Mouse (Mus musculus) common myeloid progenitor, adult 5-6 weeks (primary cell): ENCODE measurements at regions not wholly inside any gene's neighbourhood (a gene's known extent, or its start where the extent isn't known, plus 50 kb on each side); places are given as distances from the start of the nearest gene placed in this dataset.
"Not testable (repeated sequence)": the region's sequence is repeated elsewhere in the genome, so short reads cannot be mapped to it uniquely, and the experiment has no call there.

Source experiments
- ATAC-seq: replicated peaks from 2 replicates; pipeline ENCODE4 v1.8.0; 2016; ENCODE audit warnings: low read depth, mild to moderate bottlenecking, moderate TSS enrichment, inconsistent platforms; ENCODE audit not compliant: poor library complexity, severe bottlenecking

- ATAC-seq, result no peak
These were observed 55.3 kb downstream of the Actbl2 start for GRCm38 (mm10) chr13:111309848-111310692.

- ATAC-seq, result no peak
These were observed 55.9 kb downstream of the Actbl2 start for GRCm38 (mm10) chr13:111310693-111311045.

- not testable (repeated sequence) for ATAC-seq
These were observed 58.7 kb downstream of the Actbl2 start for GRCm38 (mm10) chr13:111313506-111313905.

DNA sequence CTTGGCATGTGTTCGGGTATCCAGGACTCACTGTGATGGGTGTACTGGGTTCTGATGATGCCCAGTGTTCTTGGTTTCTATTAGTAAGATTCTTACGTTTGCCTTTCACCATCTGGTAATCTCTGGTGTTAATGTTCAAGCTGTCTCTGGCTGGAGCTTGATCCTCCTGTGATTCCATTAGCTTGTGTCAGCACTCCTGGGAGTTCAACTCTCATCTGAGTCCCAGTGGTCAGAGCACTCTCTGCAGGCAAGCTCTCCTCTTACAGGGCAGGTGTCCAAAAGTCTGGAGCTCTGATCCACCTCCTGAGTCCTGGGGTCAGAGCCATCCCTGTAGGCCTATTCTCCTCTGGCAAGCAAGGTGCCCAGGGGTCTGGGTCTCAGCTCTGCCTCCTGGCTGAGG, 63.1 kb downstream of the Actbl2 start:
- not testable (repeated sequence) for ATAC-seq

DNA sequence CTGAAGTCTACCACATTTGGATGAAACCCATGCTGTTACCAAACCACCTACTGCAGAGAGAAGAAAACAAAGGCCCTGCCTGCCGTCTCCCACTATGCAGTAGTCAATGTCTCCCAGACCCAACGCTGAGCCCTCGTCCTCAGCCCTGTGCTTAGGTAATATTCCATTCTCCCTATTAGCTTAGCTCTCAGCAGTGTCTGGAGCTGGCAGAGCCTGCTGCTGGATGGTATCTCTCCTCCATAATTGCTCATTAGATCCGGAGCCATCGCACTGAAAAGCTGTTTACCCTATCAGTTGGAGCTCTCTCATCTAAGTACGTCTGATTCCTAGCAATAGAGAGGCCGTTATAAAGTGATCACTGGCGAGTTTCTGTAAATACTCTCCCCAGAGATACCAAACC, 68.4 kb downstream of the Actbl2 start:
- no peak for ATAC-seq

GRCm38 (mm10) chr13:111326096-111326665, 71.4 kb downstream of the Actbl2 start:
- ATAC-seq, result no peak

DNA sequence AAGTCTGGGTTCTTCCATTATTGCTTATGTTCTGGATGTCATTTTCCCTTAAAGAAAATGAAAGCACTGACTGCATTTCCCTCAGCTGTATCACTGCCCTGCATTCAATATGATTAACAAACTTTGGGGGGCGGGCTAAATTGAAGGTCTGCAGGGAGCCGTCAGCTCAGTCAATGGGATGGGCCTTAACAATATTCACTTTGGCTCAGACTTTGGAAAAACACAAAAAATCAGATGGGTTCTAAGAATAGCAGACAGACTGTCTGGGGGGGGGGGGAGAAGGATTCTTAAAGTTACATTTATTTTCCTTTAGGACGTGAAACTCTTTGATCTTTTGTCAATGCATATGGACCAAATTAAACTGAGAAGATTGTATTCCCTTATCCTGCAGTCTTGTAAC, 78.2 kb downstream of the Actbl2 start:
- no peak for ATAC-seq

DNA sequence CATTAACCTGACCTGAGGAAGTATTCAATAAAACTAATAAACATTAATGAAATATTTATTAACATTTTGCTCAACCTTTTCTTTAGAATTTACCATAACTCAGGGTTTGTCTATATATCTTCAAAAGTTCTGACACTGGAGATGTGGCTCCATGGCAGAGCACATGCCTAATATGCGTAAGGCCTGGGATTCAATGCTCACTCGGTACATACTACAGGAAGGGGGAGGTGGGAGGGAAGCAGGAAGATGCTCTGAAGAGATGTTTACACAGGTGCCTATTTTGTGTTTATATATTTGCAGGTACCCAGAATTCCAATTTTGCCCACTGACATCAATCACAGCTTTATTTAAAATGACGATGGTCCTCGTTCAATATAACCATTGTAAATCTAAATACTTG, 79.0 kb downstream of the Actbl2 start:
- no peak for ATAC-seq

DNA sequence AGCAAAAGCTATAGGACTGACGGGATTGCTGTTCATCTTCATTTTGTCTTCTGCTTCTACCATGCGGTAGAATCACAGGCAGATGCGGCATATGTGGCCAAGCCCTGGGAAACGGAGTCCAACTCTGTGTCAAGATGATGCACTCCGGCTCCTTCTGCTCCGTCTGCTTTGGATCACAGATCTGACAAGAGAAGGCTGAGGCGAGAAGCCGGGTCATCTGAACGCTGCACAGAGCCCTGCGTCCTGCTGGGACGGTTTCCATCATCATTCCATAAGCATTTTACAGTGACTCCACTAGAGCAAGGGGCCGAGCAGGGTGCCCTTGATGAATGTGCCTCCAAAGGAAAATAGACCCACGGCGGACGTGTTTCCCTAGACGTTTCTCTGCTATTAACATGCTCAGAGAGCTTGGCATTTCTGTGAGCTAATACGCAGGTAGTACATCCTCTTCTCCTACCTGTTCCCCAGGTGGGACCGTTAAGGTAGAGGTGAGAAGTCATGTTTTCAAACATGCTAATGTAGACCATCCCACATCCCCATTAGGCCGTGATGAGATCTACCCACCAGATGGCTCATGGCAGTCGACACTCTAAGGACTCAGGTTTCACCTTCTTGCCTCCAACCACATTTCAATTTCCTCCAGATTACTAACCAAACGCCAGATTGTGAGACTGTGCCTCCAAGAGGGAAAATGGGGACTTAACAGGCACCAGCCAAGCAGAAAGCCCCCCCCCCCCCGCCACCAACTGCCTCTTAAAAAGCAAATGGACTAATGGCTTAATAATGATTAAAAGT, 79.6 kb downstream of the Actbl2 start:
- ATAC-seq, result no peak

DNA sequence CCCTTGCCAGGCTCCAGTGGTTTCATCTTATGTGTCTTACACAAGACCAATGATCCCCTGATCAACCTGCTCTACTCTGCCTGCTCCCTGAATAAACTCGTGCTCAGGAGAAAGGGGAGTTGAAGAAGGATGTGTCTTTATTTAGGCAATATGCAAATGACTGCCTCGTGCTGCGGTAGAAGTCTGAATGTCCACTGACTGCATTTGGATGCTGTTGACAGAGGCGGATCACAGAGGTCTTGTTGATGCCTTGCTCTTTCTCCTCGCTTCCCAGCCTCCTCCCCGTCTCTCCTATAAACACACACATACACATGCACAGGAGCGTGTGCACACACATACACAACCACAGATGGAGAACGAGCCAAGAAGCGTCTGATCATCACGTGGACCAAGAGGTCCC, 90.2 kb downstream of the Actbl2 start:
- ATAC-seq, result no peak

DNA sequence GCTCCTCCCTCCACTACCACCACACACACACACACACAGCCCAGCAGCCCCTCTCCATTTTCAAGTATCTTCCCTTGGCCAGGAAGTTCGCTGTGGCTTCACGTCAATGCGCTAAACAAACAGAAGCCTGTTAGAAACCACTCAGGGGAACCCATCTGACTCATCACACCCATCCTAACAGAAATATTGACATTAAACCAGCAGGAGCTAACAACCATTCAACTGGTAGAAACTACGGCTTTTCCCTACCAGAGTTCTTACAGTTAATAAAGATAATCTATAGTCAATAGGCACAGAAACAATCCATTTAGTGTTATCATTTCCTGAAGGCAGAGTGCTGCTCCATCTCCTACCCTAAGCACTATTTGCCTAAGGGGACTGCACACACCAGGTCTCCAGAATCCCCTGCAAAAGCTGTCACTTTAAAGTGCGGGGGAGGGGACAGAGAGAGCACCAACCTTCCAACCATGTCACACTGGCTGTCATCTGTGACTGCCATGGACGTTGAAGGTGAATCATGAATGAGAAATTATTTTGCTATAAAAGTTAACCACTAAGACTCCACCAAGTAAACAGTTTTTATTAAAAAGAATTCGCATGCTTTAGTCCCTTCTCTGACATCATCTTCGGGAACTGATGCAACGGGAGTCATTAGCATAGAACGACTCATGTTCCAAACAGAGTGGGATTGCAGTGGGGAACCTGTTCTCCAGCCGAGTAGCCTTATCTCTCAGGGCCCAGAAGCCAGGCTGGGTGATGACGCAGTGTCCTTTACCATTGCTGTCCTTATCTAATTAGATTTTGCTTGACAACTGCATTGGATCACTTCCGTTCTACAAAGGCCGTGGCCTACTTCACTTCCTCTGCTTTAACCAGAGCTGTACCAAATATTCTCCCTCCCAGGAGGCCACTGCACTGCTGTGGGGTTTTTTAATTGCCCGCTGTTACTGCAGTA, 91.0 kb downstream of the Actbl2 start:
- ATAC-seq, result peak; percentile 92

DNA sequence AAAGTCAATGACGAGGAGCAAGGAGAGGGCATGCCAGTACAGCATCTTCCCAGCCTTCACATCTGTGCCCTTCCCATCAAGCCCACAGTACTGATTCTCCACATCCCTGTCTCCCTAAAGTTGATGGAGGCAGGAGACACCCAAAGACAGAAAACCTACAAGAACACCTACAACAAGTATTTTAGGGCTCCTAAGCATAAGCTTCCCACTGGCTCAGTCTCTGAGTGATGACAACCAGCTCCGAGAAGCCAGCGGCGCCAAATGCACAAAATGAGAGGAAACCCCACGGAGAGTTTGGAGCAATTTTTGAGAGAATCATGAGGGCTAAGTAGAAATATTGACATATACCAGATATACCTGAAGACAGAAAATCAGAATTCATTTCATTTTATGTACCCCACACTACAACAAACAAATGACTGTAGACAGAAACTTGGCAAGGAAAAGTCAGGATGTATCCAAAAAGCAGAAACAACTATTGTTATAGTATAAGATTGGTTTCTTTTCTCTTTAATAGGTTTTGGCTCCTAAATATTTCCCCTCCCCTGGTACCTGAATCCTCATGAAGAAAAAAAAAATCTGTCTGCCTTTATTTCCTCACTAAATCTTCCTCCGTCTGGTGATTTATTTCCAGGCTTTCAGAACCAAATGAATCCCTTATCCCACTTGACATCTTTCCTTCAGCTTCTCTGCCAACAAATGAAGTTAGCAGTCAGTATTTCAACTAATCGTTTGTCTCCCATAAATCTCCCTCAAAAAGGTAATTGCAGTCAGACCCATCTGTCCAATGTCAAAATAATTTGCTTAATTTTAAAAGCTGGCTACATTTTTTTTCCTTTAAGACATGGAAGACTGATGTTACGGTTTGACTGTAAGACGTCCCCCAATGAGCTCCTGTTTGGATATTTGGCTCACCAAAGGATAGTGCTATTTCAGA, 102.0 kb downstream of the Actbl2 start:
- ATAC-seq, result no peak

DNA sequence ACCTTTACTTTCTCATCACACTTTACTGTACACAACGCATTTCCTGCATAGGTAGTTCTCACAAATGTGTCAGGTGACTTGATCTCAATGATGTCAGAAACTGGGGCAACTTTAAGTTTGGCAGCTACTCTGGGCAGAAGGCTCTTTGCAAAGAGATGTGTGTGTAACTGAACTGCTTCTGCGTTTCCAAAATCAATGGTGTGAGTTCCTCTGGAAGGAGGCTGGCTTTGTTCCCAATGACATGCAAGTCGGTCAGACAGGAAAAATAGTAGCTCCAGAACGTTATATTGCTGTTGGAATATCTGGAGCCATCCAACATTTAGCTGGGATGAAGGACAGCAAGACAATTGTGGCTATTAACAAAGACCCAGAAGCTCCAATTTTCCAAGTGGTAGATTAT, 106.6 kb downstream of the Actbl2 start:
- ATAC-seq, result no peak

DNA sequence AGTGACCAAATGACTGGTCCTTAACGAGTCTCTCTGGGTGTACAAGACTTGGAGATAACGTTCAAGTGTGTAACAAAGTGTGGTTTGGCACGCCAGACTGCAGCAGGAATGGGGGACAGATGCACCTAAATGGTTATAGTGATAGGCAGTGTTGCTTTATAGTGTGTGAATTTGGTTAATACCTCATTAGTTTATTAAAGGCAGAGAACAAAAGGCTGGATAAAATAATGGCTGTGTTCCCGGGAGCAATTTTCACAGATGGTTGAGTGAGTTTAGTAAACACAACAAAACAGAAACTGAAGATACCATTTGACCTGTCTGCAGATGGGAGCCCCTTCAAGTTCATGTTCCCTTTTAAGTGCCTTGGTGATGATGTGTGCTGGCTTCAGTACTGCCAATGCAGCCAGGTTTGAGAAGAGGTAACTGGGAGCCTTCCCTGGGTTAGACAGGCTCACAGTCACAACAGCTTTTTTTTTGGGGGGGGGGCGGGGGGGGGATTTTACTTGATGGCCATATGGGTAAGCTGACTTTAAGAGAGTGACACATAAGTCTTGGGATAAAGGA, 108.4 kb downstream of the Actbl2 start:
- ATAC-seq, result no peak

GRCm38 (mm10) chr13:111366871-111367270, 112.1 kb downstream of the Actbl2 start:
- ATAC-seq, result no peak

DNA sequence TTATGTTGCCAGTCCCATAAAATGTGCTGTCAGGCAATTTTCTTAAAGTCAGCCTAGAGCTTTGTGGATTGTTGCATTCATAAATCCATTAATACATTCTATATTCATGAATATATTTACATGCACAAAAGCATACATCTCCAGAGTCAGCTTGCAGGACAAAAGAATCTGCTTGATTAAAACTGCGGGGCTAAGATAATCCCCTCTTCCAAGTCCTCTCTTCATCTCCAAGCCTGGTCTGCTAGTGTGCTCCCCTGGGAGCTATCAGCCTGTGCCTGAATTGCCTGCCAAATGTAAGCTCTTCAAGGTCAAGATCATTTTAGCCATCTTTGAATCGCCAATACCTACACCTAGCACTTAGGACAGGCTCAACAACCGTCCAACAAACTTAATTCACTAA, 112.8 kb downstream of the Actbl2 start:
- ATAC-seq, result no peak

GRCm38 (mm10) chr13:111369916-111370315, 115.1 kb downstream of the Actbl2 start:
- no peak for ATAC-seq

- no peak for ATAC-seq
These were observed 116.6 kb downstream of the Gpbp1 start for GRCm38 (mm10) chr13:111373281-111373680.

- no peak for ATAC-seq
These were observed 116.1 kb downstream of the Gpbp1 start for GRCm38 (mm10) chr13:111373801-111374200.
